Mouse (Mus musculus) retina, postnatal 7 days (tissue): ENCODE data around the gene Ckm.

Source experiments
- DNase-seq: peaks from one replicate; pipeline ENCODE4 v3.0.0-alpha.2; 2012; ENCODE audit warnings: low read depth, low spot score

Ckm gene

DNA sequence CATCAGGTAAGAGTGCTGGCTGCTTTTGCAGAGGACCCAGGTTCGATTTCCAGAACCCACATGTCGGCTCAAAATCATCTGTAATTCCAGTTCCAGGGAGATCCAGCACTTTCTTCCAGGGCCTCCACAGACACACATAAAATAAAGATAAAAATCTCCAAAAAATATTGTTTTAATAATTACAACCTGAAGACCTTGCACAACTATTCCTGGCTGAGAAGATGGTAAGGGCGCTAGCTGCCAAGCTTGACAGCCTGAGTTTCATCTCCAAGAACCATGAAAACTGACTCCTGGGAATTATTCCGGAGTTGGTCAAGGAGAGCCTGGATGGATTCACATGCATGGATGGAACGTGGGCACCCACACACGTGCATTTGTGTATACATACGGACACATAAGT is at the start of gene Ckm:
Gene Ckm (plus strand): TSS at position 301 of the 400 bp plus-strand sequence.
- DNase-seq = no peak

DNA sequence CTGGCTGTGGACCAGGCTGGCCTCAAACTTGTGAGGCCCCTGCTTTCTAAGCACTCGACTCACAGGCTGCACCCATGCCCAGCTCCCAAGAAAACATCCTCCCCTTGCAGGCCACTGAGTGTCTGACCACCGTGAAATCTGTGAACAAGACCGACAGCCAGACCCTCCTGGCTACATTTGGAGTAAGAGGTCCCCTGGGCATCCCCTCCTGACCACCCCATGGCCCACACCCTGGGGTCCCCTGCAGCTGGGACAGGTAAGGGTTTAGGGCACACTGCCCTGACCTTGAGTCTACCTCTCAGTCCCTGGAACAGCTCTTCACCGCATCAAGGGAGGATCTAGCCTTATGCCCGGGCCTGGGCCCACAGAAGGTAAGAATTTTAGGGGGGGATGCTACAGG is 49.6 kb upstream of the Ckm start:
- no peak for DNase-seq

DNA sequence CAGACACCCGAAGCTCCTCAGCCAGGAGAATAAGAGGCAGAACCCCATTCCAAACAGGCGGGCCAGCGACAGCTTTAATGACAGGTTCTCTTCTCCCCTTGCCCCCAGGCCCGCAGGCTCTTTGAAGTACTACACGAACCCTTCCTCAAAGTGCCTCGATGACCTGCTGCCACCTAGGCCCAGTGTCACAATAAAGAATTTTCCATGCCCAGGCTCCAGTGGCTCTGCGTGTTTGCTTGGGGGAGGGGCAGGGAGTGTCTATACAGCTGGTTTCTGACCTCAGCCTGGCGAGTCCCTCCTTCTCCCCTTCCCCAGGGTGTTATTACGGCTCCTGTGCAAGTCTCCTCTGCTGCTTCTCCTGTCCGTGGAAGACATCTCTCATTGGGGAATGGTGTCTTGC is 48.3 kb upstream of the Ckm start:
- no peak for DNase-seq

DNA sequence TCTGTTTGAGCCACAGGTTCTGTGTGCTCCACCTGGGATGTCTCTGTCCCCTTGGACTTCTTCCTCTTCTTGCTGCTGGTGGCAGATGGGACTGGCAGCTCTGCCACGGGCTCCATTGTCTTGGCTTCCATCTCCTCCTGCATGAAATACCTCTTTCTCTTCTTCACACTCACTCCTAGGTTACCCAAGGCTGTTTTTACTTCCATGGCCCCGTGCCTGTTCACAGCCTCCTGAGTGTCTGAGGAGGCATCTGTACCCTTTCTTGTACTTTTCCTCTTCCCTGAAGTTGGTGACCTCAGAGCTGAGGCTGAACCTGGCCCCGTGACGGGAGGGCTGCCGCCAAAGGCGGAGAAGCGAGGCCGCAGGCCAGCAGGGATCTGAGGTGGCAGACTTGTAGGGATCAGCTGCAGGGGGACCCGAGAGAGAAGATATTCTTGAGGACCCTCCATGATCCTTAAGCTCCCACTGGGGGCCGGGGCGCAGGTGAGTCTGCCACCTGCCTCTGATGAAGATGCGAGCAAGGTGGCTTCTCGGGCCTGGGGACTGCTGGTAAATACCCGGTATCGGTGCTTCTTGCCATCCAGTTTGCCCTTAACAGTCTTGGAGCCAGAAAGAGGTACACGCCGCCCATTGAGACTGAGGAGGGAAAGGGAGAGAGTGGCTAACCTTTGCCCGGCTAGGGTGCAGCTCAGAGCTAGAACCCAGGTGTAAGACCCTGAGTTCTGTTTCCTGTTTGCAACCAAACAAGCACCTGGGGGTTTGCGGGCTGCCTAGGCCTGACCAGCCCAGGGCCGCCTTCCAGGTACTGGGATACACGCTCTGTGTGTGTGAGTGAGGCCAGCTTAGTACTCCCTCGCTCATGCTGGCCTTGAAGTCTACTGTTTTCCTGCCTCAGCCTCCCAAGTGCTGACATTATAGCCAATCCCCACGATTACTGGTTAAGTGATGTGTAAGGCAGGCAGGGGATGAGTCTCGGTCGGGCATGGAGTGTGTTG is 46.9 kb upstream of the Ckm start:
- no peak for DNase-seq

DNA sequence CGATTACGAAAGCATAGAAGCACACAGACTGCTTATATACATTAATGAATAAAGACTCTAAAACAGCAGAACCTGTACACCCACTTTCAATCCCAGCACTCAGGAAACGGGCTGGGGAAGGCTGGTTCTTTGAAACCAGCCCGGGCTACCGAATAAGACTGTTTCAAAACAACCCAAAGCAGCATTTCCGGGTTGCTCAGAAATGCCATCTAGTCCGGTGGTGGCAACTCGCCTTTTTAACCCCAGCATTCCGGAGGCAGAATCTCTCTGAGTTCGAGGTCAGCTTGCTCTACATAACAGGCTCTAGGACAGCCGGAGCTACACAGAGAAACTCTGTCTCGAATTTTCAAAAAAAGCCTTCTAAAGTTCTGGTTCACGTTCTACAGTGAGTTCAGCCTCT is 45.9 kb upstream of the Ckm start:
- no peak for DNase-seq

DNA sequence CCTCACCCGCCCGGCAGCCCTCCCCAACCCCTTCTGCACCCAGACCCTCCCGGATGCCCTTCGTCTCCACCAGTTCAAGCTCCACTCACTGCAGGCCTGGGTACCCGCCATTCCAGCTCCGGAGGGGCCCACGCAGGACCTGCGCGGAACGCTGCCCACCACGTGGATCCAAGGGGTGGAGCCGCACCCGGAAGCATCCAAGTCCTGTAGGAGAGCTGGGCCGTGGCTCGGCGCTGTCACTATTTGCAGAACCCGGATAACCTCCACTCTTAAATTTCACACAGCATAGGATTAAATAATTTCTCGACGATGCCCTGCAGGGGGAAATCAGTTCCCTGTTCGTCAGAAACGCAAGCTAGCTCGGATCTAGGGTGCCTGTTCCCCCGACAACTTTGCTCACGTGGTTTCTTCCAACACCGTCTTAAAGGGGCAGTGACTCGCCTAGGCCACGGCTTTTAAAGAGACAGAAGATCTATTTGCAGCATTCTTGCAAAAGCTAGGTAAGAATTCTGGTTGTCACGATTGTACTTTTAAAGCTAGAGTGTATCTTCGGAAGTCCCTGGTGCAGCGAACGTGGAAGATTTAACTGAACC is 45.2 kb upstream of the Ckm start, which contains the start of the genes Cd3eap and Ppp1r13l:
Gene Cd3eap (minus strand): TSS at position 185 of the 593 bp plus-strand sequence.
Gene Ppp1r13l (plus strand): TSS at position 451 of the 593 bp plus-strand sequence.
- DNase-seq = peak; percentile 78

DNA sequence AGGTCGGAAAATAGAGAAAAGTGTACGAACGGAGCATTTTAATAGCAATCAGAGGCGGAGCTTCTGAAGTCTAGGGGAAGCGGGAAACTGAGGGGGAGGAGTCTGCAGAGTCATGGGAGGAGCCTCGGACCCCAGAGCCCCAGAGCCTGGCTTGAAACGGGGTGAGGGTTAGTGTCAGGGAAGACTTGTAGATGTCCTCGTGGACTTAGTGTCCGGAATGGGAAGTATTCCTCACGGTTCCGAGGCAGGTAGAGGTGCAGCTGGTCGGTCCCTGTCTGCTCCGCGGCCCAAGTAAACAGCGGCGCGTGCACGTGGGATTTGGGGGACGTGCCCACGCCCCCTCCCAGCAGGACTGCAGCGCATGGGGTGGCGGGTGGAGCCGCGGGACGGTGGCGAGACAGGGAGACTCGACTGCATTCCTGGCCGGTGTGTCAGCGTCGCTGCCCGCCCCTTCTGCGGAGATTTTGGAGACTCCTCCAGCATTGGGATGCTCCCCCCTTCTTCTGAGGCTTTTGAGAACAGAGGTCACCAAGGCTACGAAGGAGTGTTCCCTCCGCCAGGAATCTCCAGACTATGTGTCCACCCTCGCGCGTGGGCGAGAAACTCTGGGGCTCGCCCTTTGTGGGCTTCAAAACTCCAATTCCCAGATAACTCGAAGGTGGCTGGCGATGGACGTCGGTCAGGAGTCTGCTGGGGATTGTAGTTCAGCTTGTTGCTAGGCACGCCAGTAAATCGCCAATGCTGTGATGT is 44.5 kb upstream of the Ckm start:
- DNase-seq = no peak

DNA sequence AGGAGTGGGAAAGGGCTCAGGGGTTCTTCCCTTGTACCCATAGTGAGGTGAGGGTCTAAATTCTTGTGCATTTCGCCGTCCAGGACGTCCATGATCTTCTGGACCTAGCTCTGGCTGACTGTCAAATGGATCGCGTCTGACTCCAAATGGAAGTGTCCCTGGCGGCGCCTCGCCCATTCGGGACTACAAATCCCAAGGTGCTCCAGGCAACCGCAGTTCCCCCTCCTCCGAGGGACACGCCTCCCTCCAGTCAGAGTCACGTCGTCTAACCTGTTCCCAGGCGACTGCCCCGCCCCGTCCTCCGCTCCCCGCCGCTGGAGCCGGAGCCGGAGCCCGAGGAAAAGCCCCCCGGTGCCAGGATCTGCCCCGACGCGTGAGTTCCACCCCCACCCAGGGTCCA is 43.6 kb upstream of the Ckm start:
- DNase-seq = peak; percentile 65

DNA sequence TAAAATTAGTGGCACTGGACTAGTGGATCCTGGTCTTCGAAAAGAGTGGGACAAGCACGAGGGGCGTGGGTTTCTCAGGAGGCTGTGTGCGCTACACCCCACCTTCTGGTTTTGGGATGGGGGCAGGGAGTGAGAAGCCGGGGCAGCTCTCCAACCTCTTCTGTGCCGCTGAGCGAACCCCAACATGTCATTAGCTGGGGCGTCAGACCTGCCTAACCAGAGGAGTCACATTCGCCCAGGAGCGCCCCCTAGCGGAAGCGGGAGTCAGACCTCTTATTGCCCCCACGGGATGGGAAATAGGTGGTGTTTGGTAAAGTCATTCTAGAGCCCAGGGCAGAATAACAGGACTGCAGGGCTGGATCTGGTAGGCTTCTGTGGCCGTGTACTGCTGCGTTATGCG is 42.9 kb upstream of the Ckm start:
- DNase-seq = no peak

DNA sequence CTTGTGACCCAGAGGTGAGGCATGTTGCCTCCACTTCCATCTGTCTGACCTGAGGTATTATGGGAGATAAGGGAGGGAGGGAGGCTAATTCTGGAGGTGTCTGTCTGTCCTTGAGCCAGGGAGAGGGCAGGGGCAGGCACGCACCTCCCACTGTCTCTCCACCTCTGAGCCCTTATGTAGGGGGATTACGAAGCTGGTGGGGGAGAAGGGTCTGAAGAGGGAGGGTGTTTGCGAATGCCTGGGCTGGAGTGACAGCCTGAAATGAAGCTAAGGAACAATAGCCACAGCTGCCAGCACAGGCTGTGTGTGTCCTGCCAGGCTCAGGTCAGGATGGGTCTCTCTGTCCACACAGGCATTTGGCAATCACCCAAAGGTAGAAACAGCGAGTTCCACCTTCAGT is 42.3 kb upstream of the Ckm start:
- no peak for DNase-seq

DNA sequence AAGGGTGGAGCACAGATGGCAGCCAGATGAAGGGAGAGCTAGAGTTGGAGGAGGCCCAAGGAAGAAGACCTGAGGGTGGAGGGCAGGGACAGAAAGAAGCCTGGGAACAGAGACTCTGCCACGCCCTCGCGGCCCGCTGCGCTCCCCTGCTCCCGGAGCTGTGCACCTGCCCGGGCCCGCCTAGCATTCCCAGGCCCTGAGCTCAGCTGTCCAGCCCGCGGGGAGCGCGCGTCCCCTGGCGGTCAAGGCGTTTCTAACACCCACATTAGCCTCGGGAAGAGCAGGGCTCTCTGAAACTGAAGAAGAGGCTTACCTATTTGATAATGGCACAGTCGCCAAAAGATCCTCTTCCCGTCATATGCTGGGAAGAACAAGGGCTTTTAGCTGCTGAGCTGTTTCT is 40.7 kb upstream of the Ckm start:
- no peak for DNase-seq

DNA sequence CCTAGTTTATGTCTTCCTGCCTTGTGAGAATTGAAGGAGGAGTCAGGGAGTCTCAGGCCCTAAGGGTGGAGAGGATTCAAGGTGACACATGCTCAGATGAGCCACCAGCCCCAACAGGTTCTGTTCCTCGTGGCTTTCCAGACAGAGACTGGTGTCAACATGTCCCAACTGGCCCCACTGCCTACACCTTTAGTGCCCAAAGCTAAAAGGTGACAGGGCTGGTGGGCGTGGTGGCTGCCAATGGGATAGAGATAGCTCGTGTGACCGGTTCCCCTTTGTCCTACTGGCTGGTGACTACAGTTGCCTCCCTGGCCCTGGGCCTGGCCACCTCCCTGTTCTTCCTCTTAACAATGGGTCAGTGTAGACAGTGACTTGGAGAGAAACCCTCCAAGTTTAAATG is 39.2 kb upstream of the Ckm start:
- DNase-seq = no peak

DNA sequence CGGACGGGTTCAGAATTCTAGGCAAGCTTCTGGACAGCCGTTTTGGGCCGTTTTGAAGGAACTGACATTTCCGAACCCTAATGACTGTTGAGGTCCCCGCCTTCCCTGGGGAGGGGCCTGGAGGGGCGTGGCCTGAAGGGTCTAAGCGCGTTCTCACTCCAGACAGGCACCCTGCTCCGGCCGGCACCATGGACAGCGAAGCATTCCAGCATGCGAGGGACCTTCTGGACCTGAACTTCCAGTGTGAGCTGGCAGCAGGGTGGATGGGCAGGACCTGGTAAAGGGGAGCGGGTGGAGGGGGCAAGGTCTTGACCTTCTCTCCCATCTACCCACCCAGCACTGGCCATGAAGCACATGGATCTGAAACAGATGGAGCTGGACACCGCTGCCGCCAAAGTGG is 36.2 kb upstream of the Ckm start:
- DNase-seq = no peak

DNA sequence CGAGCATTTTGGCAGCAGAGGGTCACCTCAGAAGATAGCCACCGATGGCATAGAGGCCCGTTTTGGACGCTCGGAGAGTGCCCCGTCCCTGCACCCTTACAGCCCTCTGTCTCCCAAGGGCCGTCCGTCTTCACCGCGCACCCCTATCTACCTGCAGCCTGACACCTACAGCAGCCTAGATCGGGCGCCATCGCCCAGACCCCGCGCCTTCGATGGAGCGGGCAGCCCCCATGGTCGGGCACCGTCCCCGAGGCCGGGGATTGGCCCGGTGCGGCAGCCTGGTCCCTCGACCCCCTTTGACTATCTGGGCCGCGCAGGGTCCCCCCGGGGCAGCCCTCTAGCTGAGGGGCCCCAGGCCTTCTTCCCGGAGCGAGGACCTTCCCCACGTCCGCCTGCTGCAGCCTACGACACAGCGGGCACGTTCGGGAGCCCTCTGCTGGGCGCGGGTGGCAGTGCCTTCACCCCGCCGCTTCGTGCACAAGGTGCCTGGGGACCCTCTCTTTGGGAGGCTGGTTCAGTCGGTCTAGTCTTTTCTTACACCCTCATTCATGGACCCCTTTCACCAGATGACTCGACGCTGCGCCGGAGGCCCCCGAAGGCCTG is 34.7 kb upstream of the Ckm start:
- no peak for DNase-seq

DNA sequence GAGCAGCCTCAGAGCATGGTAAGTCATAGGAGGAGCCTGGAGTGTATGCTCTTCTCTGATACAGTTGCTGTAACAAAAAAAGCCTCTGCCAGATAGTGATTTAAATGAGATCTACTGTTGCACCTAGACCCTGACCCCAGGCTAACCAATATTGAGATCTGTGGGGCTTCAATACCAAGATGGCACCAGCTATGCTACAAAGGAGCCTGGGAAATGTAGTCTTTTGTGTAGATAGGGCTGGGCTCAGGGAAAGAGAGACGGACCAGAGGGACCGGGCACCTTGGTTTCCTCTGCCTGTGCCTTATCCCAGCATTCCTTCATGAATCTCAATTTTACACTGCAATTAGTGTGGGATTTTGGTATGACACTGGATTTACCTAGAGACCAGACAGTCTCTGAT is 31.2 kb upstream of the Ckm start:
- DNase-seq = no peak

DNA sequence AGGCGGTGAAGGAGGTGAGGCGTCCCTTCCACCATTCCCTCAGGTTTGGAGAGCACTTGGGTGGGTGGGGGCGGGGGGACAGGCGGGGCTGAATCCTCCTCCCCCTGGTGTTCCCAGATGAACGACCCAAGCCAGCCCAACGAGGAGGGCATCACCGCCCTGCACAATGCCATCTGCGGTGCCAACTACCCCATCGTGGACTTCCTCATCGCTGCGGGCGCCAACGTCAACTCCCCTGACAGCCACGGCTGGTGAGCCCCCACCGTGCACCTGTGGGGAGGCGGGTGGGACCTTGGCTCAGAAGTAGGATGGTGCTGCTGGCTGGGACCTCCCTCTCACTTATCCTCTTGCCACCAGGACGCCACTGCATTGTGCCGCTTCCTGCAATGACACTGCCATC is 29.2 kb upstream of the Ckm start:
- no peak for DNase-seq

DNA sequence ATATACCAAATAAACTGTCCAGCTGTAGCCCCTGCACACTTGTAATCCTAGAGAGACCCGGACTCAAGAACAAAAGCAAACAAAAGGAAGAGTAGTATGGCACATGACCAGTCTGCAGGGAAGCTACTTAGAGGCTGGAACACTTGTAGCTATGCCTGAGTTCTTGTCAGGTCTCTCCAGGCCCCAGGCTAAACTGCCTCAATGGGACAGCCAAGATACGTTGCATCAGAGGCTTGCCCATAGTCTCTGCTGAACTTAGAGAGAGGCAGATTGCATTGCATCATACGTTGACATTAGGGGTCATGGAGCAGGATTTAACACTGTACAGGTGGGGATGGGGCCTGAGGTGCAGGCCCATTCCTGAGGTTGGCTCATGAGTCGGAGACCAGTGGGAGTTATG is 28.6 kb upstream of the Ckm start:
- DNase-seq = no peak

DNA sequence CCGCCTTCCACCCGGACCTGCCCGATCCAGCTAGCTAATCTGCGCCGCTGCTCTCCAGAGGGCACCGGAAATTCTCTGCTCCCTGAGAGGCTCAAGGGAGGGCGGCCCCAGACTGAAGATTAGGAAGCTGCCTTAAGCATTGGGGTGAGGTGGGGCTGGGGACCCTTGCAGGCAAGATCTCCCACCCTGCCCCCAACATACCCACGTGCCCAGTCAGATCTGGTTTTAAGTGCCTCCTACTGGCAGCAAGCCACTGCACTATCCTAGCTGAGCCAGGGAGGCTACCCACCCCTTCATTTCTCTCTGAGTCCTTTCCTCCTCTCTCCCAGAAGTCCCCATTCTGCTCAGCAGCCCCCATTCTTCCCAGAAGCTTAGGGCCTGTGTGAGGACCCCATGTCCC is 26.5 kb upstream of the Ckm start:
- peak; percentile 73 for DNase-seq

DNA sequence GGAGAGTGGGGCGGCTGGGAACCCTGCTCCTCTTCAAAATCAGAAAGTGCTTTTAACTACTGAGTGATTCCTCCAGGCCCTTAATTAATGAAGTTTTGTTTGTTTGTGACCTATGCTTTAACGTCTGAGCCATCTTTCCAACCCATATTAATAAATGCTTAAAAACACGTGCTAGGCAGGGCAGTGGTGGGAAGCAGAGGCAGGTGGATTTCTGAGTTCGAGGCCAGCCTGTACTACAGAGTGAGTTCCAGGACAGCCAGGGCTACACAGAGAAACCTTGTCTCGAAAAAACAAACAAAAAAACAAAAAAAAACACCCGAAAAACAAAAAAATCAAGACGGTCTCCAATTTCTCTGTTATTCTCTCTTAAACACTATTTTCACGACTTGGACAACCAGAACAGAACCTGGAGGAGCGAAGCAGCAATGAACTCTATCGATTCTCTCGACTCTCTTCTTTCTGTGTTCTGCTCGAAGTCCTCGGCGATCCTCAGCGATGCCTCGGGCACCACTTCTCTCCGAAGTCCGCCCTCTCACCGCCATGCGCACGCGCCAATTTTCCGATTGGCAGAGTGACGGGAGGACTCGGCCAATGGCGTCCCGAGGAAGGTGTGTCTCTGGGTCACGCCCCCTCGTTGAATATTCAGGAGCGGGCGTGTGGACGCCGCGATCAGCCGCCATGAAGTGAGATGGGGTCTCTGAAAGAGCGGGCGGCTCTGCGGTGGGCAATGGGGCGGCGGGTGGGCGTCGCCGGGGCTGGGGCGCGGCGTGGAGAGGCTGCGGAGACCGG is 23.0 kb upstream of the Ckm start, which contains the start of gene Ercc2:
Gene Ercc2 (plus strand): TSS at position 634 of the 789 bp plus-strand sequence.
- peak; percentile 99 for DNase-seq

DNA sequence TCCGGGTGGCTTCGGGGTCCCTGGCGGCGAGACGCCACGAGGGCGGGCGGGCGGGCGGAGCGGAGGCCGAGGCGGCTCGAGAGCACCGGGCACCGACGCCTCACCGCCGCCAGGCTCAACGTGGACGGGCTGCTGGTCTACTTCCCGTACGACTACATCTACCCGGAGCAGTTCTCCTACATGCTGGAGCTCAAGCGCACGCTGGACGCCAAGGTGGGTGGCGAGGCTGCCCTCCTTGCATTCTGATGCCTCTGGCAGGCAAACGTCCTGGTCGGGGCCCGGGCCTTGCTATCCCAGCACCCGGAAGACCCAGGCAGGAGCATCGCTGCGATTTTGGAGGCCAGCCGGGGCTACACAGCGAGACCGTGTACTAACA is 22.4 kb upstream of the Ckm start:
- no peak for DNase-seq

DNA sequence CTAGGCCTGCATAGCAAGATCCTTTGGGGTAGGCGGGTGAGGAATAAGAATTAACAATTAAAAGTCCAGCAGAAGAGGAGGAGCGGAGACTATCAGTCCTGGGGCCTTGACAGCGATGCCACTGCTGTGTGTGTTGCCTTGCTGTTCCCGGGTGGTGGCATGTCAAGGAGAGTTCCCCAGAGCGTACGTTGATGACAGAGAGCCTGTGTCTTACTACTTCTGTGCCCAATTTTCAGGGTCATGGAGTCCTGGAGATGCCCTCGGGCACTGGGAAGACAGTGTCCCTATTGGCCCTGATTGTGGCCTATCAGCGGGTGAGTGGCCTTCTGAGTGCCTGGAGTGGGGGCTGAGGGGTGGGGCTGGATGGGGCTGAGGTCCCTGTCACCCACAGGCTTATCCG is 20.9 kb upstream of the Ckm start:
- no peak for DNase-seq
